Mouse (Mus musculus): ENCODE data around the gene Rtl9. TPM values are rescaled to one million over a fixed set of nuclear protein-coding genes. Genes with fewer than 3 reads are reported as not detected.

The Rtl9 gene
- polyA plus RNA-seq, 1 experiment from 2014 or later, result 0.07 TPM

DNA sequence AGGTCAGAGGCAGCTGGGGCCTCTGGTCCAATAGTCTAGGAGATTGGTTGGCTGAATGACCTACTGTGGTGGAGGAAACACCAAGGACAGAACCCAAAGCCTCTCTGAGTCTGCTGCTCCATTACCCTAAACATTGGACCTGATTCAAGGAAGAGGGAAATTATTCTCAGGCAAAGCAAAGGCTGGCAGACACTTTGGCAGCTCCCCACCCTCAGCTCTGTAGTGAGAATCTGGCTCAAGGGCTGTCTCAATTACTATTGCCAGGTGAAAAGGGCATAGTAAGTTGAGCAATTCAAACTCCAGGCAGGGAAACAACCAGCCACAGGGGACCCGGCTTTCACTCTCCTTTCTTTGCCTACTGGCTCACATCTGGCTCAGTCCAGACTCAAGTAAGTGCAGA lies 6.5 kb downstream of the Rtl9 start:
- no peak overlapping the region for H3K4me3 ChIP-seq (ENCODE audit: low read depth, low read length)
- no peak overlapping the region for H3K9ac ChIP-seq (ENCODE audit: low read depth, low read length)
- H3K27me3 ChIP-seq (replicated peaks; ENCODE audit: control insufficient read depth, insufficient read depth, low read length), result no peaks in the 10 kb centered on the region; the same call in 1 of the 2 replicates
- H3K9me3 ChIP-seq (ENCODE audit: control insufficient read depth, low read length), result no peaks in the 10 kb centered on the region
- 95% methylated on average over 1 of the region's 1 CpGs for WGBS
- H3K27ac ChIP-seq (ENCODE audit: low read depth, low read length), result no peak overlapping the region
- DNase-seq (ENCODE audit: low spot score), result no peak
- no peak overlapping the region for H3K4me2 ChIP-seq
- no peak for ATAC-seq (replicated peaks; ENCODE audit: low FRiP score)
- H3K4me1 ChIP-seq (replicated peaks; ENCODE audit: control insufficient read depth, insufficient read depth, low read length), result no peaks in the 10 kb centered on the region
- no peaks in the 10 kb centered on the region for H3K36me3 ChIP-seq (ENCODE audit: control insufficient read depth, insufficient read depth, low read length)

DNA sequence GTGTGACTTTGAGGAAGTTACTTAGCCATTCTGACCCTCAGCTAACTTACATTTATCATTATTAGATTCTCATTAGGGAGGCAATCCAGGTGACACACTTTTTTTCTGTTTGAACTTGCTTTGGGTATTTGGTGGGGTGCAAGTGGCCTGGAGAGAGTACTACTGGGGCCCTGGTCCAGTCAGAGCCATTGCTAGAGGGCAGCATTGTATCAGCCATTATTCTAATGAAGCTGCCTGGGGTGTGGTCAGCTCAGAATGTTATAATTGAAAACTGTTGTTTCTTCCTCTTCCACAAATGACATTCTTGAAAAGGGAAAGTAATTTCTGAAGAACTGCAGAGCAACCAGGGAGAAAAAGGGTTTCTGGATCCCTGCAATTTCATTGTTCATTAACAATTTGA lies 13.2 kb downstream of the Rtl9 start:
- ATAC-seq (replicated peaks; ENCODE audit: low FRiP score) (no peak), DNase-seq (ENCODE audit: low spot score) (no peak)
- Histone ChIP-seq H3K9me3 (ENCODE audit: control insufficient read depth, low read length) (no peaks in the 10 kb centered on the region), H3K4me3 (ENCODE audit: low read depth, low read length) (no peak overlapping the region), H3K4me1 (replicated peaks; ENCODE audit: control insufficient read depth, insufficient read depth, low read length) (no peaks in the 10 kb centered on the region), H3K27ac (ENCODE audit: low read depth, low read length) (no peak overlapping the region), H3K4me2 (no peak overlapping the region), H3K9ac (ENCODE audit: low read depth, low read length) (no peak overlapping the region), H3K36me3 (ENCODE audit: control insufficient read depth, insufficient read depth, low read length) (no peaks in the 10 kb centered on the region), H3K27me3 (replicated peaks; ENCODE audit: control insufficient read depth, insufficient read depth, low read length) (no peaks in the 10 kb centered on the region)

Other genes starting within 250 kb of the Rtl9 start
- gene Ammecr1, start 132.9 kb upstream of the Rtl9 start, polyA plus RNA-seq (2014; fragmentation: Nextera tagmentation; extraction: Ambion mirVana), result 28.6 and 29.2 TPM in 2 replicates